Mouse (Mus musculus): ENCODE measurements around the gene Cyb5r4. TPM values are rescaled to one million over a fixed set of nuclear protein-coding genes. Genes with fewer than 3 reads are reported as not detected.

Cyb5r4 gene
- polyA plus RNA-seq, 1 experiment = 29.3 TPM

Other genes starting within 250 kb of the Cyb5r4 start
- 2.3 and 2.7 TPM in 2 replicates for gene Snap91, start 141.4 kb upstream of the Cyb5r4 start, polyA plus RNA-seq (2012; rRNA removed)
- not detected in 2 replicates for gene Ripply2, start 6.5 kb upstream of the Cyb5r4 start, polyA plus RNA-seq (2012; rRNA removed)
- gene Mrap2, start 122.3 kb downstream of the Cyb5r4 start, polyA plus RNA-seq (2012; rRNA removed) = 0.03 and 0.09 TPM in 2 replicates
- gene Cep162, start 233.5 kb downstream of the Cyb5r4 start, polyA plus RNA-seq (2012; rRNA removed) = 3.4 and 4.6 TPM in 2 replicates